Mouse (Mus musculus): Measurements from ENCODE around the gene Ddc. TPM values are rescaled to one million over a fixed set of nuclear protein-coding genes. Genes with fewer than 3 reads are reported as not detected.

The Ddc gene
- polyA plus RNA-seq, 1 experiment from 2014 or later, result 9.3 TPM

DNA sequence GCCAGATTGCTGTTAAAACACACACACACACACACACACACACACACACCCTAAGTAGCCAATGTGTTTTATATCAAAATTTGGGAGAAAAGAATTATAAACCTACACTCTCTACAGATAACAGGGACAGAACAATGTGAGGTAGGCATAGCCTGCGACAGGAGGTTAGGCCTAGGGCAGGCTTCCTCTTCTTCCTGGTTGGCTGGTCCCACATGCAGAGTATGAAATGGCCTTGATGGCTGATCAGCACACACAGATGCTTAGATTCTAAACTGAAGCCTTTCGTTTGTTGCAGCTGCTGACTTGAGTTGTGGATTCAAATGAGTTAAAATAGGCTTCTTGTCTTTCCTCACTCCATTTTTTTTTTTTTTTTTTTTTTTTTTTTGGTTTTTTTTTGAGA, 120.1 kb downstream of the Ddc start:
- Histone ChIP-seq H3K36me3 (no peaks in the 10 kb centered on the region), H3K9ac (no peak overlapping the region), H3K4me3 (no peak overlapping the region), H3K27ac (replicated peaks) (no peak overlapping the region), H3K4me1 (replicated peaks) (no peaks in the 10 kb centered on the region), H3K9me3 (no peaks in the 10 kb centered on the region), H3K27me3 (no peaks in the 10 kb centered on the region), H3K4me2 (no peak overlapping the region)
- WGBS, result 89% methylated on average over 2 of the region's 2 CpGs
- ATAC-seq (ENCODE audit: low FRiP score, low read depth), result no peak

DNA sequence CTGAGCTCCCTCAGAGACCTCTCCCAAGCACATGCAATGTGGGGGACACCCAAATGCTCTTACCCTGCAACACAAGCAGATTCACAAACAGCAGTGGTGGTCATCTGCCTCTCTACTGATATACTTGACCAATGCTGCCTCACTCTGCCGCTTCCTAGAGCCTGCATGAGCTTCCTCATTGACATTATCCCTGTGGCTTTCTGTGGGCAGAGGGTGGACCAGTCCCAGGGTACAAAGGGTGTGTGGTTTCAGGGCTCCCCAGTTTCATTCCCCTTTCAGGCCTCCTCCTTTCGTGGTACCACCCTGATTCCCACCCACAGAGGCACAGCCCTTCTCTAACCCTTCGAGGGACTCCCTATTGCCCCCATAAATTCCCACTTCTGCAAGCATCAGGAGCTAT, 120.7 kb downstream of the Ddc start:
- Histone ChIP-seq H3K4me2 (no peak overlapping the region), H3K9me3 (no peaks in the 10 kb centered on the region), H3K27ac (replicated peaks) (no peak overlapping the region), H3K36me3 (no peaks in the 10 kb centered on the region), H3K4me1 (replicated peaks) (no peaks in the 10 kb centered on the region), H3K9ac (no peak overlapping the region), H3K4me3 (no peak overlapping the region), H3K27me3 (no peaks in the 10 kb centered on the region)
- 84% methylated on average over 3 of the region's 3 CpGs for WGBS
- no peak for ATAC-seq (ENCODE audit: low FRiP score, low read depth)

DNA sequence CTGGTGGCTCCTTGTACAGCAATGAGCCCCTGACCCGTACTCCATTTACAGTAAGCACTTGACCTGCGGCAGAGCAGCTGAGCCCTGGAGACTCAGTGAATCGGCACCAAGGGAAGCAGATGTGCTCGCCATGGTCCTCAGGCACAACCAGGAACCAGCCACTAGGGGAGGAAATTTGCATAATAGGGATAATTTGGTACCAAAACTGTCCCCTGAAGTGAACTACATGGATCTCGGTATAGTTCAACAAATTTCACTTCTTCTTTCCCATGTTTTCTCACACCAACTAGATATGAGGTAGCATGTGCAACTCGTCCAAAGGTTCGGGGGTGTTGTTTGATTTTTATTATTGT, 121.1 kb downstream of the Ddc start:
- H3K27ac ChIP-seq (replicated peaks), result no peak overlapping the region

DNA sequence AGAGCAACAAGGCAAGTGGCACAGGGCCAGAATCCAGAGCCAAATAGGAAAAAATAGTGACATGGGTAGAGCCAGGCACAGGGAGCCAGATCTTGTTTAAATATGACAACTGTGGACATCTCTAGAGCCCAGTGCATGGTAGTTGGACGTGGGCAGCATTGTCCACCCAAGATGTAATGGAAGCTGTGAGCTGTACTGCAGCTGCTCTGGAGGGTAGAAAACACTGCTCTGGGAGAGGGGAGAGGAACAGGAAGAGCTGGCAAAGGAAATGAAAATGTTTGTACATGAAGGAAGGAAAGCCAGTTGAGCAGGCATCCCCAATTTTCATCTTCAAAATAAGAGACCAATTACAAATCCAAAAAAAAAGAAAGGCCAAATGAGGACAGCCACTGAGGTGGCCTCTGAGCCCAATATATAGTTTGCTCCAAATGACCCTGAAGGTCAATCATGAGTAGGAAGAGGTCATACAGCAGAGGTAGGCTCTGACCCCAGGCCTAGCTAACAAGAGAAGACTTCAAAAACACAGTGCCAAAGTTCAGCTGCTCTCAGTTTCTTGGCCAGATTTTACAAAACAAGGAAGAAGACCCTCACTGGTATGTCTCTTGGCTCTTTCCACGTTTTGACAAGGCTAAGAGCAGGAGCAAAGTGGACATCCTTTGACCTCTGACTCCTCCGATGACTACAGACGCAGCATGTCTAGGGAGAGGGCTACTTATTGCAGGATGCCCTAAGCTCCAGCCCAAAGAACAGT, 121.7 kb downstream of the Ddc start:
- Histone ChIP-seq H3K9me3 (no peaks in the 10 kb centered on the region), H3K4me3 (no peak overlapping the region), H3K36me3 (no peaks in the 10 kb centered on the region), H3K27ac (replicated peaks) (no peak overlapping the region), H3K4me2 (no peak overlapping the region), H3K4me1 (replicated peaks) (no peaks in the 10 kb centered on the region), H3K9ac (no peak overlapping the region), H3K27me3 (no peaks in the 10 kb centered on the region)
- 71% methylated on average over 4 of the region's 4 CpGs for WGBS
- no peak for ATAC-seq (ENCODE audit: low FRiP score, low read depth)

More for the DNA sequence above, 121.1 kb downstream of the Ddc start:
- no peaks in the 10 kb centered on the region for H3K9me3 ChIP-seq
- no peak overlapping the region for H3K4me3 ChIP-seq
- no peaks in the 10 kb centered on the region for H3K36me3 ChIP-seq
- no peak overlapping the region for H3K4me2 ChIP-seq
- 83% methylated on average over 7 of the region's 7 CpGs for WGBS
- H3K9ac ChIP-seq, result no peak overlapping the region
- no peak for ATAC-seq (ENCODE audit: low FRiP score, low read depth)
- no peaks in the 10 kb centered on the region for H3K4me1 ChIP-seq (replicated peaks)
- H3K27me3 ChIP-seq, result no peaks in the 10 kb centered on the region

DNA sequence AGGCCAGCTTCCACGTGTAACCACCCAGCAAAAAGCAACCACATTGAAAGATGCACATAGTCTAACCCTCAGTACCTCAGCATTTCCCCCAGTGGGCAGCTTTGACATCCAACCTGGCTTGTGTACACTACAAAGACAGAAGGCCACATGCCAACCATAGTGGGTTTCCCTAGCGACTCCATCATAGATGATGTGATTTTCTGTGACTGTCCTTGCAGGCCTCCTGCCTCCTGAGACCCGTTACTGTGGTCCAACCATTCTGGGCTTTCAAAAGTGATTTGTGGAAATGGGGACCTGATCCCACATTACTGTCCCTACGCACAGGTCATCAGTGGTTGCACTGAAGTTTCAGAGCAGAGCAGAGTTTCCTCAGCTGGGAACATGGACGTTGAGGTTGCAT, 123.1 kb downstream of the Ddc start:
- no peak for ATAC-seq (ENCODE audit: low FRiP score, low read depth)
- no peak overlapping the region for H3K27ac ChIP-seq (replicated peaks)
- no peak overlapping the region for H3K4me3 ChIP-seq
- no peaks in the 10 kb centered on the region for H3K4me1 ChIP-seq (replicated peaks)
- 90% methylated on average over 5 of the region's 5 CpGs for WGBS
- no peak overlapping the region for H3K4me2 ChIP-seq
- no peak overlapping the region for H3K9ac ChIP-seq
- no peaks in the 10 kb centered on the region for H3K27me3 ChIP-seq
- no peaks in the 10 kb centered on the region for H3K36me3 ChIP-seq
- H3K9me3 ChIP-seq, result no peaks in the 10 kb centered on the region

DNA sequence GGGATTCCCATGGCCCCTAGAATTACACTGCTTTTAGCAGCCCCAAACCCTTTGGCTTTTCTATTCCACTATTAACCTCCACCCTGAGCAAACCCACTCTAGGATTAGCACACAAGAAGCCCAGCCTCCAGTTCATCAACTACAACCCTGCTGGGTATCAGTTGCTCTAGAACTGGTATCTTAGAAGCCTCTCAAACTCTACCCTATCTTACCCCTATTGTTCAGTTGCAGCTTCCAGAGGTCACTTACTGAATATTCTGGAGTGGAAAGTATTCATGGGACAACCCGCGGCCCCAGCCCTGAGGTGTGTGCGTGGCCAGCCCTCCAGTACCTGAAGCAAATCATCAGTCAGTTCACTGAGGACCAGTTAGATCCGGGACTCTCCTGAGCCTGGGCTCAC, 123.6 kb downstream of the Ddc start:
- no peak overlapping the region for H3K9ac ChIP-seq
- no peak for ATAC-seq (ENCODE audit: low FRiP score, low read depth)
- H3K9me3 ChIP-seq, result no peaks in the 10 kb centered on the region
- H3K27me3 ChIP-seq, result no peaks in the 10 kb centered on the region
- no peaks in the 10 kb centered on the region for H3K4me1 ChIP-seq (replicated peaks)
- H3K36me3 ChIP-seq, result no peaks in the 10 kb centered on the region
- H3K4me2 ChIP-seq, result no peak overlapping the region
- H3K4me3 ChIP-seq, result no peak overlapping the region
- H3K27ac ChIP-seq (replicated peaks), result no peak overlapping the region
- 96% methylated on average over 4 of the region's 4 CpGs for WGBS

DNA sequence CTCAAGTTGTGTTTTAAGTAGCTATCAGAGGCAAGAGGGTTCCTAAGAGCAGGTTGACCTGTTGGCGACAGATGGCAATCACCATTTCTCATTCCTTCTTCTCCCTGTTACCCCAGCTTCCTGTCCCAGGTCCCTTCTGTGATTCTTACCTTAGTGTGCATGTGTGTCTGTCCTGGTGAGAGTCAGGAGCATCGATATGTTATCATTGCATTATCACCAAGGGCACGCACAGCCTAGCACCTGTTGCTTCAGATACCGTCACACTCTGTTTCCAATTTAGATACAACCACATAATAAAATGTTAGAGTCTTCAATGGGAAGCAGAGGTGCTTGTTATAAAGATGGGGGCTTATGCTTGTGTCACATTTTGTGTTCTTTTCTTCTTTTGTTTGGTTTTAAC, 125.7 kb downstream of the Ddc start:
- Histone ChIP-seq H3K27ac (replicated peaks) (no peak overlapping the region), H3K4me2 (no peak overlapping the region), H3K9ac (no peak overlapping the region), H3K4me3 (no peak overlapping the region), H3K9me3 (no peaks in the 10 kb centered on the region), H3K4me1 (replicated peaks) (no peaks in the 10 kb centered on the region), H3K36me3 (no peaks in the 10 kb centered on the region), H3K27me3 (no peaks in the 10 kb centered on the region)
- no peak for ATAC-seq (ENCODE audit: low FRiP score, low read depth)
- 90% methylated on average over 4 of the region's 4 CpGs for WGBS

DNA sequence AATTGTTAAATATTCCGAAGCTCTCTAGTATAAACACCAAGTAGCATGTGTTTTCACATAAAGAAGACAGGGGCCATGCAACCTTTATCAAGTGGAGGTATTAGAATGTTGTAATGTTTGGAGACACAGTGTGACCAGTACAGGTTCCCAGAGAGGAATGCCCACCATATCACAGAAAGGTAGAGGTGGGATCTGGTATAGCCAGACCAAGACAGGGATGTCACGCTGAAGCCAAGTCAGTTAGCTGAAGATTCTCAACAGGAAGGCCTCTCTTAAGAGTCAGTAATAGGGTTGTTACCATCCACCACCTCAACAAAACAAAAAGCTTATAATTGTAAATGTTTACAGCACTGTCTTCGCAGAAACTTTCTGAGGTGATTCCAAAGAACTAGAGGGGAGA, 127.3 kb downstream of the Ddc start:
- 95% methylated on average over 3 of the region's 3 CpGs for WGBS
- no peak overlapping the region for H3K4me2 ChIP-seq

DNA sequence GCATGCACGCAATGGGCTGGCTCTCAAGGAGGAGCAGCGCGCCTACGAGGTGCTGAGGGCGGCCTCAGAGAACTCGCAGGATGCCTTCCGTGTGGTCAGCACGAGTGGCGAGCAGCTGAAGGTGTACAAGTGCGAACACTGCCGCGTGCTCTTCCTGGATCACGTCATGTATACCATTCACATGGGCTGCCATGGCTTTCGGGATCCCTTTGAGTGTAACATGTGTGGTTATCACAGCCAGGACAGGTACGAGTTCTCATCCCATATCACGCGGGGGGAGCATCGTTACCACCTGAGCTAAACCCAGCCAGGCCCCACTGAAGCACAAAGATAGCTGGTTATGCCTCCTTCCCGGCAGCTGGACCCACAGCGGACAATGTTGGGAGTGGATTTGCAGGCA, 128.7 kb downstream of the Ddc start:
- 93% methylated on average over 20 of the region's 20 CpGs for WGBS

More for the DNA sequence above, 127.3 kb downstream of the Ddc start:
- no peak for ATAC-seq (ENCODE audit: low FRiP score, low read depth)
- H3K4me1 ChIP-seq (replicated peaks), result no peaks in the 10 kb centered on the region
- no peak overlapping the region for H3K27ac ChIP-seq (replicated peaks)
- no peaks in the 10 kb centered on the region for H3K27me3 ChIP-seq
- H3K9ac ChIP-seq, result no peak overlapping the region
- no peak overlapping the region for H3K4me3 ChIP-seq
- H3K9me3 ChIP-seq, result no peaks in the 10 kb centered on the region
- no peaks in the 10 kb centered on the region for H3K36me3 ChIP-seq

DNA sequence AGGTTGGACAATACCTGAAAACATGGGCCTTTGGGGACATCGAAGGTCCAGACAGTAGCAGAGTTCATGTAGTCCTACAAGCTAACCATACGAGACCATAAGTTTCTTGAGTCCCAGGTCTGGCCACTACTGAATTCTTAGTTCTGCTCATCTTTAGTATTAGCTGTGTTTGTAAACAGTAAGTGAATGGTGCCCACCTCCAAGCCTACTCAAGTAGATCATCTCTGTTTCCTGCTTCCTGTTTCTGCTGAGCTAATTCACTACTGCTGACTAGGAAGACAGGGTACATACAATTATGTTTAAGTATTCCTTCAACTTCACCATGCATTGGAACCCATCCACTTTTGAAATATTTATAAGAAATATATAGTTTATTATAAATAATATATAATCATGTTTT, 129.9 kb downstream of the Ddc start:
- H3K9me3 ChIP-seq, result no peaks in the 10 kb centered on the region
- H3K27me3 ChIP-seq, result no peaks in the 10 kb centered on the region
- no peak overlapping the region for H3K4me2 ChIP-seq
- WGBS, result 93% methylated on average over 2 of the region's 2 CpGs
- no peaks in the 10 kb centered on the region for H3K36me3 ChIP-seq
- no peak overlapping the region for H3K27ac ChIP-seq (replicated peaks)
- no peaks in the 10 kb centered on the region for H3K4me1 ChIP-seq (replicated peaks)
- no peak overlapping the region for H3K9ac ChIP-seq
- no peak overlapping the region for H3K4me3 ChIP-seq
- ATAC-seq (ENCODE audit: low FRiP score, low read depth), result no peak

More for the DNA sequence above, 128.7 kb downstream of the Ddc start:
- no peak for ATAC-seq (ENCODE audit: low FRiP score, low read depth)
- Histone ChIP-seq H3K36me3 (no peaks in the 10 kb centered on the region), H3K4me1 (replicated peaks) (no peaks in the 10 kb centered on the region), H3K27me3 (no peaks in the 10 kb centered on the region), H3K9ac (no peak overlapping the region), H3K4me3 (no peak overlapping the region), H3K27ac (replicated peaks) (no peak overlapping the region), H3K4me2 (no peak overlapping the region), H3K9me3 (no peaks in the 10 kb centered on the region)

DNA sequence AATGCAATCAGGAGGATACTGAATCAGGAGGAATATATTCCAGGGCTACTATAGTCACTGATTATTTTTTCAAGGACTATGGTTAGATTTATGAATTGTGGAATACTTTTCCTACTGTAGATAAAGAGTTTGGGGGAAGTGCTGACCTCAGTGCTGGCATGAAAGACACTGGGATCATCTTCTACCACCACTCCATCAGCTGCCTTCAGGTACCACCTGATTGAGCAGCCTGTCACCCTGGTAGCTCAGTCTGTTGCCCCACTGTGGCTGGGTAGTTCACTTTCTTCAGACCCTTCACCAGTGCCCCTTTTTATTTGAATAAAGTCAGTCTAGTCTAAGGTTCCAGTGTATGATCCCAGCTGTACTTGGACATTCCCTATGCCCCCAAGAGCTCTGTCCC, 131.2 kb downstream of the Ddc start:
- Histone ChIP-seq H3K27me3 (no peaks in the 10 kb centered on the region), H3K9ac (no peak overlapping the region), H3K27ac (replicated peaks) (no peak overlapping the region), H3K4me3 (no peak overlapping the region), H3K9me3 (no peaks in the 10 kb centered on the region), H3K4me1 (replicated peaks) (no peaks in the 10 kb centered on the region), H3K4me2 (no peak overlapping the region), H3K36me3 (no peaks in the 10 kb centered on the region)
- no peak for ATAC-seq (ENCODE audit: low FRiP score, low read depth)

DNA sequence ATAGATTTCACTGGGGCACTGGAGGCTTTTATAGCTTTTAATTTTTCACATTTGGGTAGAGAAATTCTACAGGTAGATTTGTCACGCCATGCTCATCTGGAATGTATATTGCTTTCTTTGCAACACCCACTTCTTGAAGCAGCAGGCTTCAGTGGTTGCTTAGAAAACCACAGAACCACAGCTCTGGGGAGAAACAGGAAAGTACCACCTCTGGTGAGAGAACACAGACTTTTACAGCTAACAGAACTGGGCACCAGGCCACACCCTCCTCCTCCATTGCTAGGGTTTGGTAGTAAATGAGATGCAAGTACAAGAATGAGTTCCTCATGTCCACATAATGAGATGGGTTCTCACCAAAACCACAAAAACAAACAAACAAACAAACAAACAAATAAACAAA, 131.8 kb downstream of the Ddc start:
- Histone ChIP-seq H3K4me1 (replicated peaks) (no peaks in the 10 kb centered on the region), H3K9ac (no peak overlapping the region), H3K36me3 (no peaks in the 10 kb centered on the region), H3K27ac (replicated peaks) (no peak overlapping the region), H3K27me3 (no peaks in the 10 kb centered on the region), H3K4me2 (no peak overlapping the region), H3K4me3 (no peak overlapping the region), H3K9me3 (no peaks in the 10 kb centered on the region)
- WGBS, result 89% methylated on average over 1 of the region's 1 CpGs
- no peak for ATAC-seq (ENCODE audit: low FRiP score, low read depth)

DNA sequence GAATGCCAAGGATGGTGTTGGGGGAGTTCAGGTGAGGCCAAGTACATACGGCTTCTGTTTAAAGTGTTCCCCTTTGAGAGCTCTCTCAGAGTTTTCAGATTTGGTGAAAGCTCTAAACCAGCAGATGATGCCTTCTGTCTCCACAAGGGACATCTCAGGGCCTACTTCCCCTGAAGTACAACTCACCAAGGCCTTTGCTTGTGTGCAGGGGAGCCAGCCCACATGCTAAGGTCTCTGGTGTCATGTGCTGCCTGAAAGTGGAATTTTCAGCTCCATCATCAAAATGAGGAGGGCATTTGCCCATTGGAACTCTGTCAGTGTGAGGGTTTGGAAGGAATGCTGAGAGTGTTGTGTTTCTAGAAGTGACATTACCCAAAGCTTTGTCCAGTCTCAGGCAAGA, 132.5 kb downstream of the Ddc start:
- Histone ChIP-seq H3K27ac (replicated peaks) (no peak overlapping the region), H3K27me3 (no peaks in the 10 kb centered on the region), H3K4me2 (no peak overlapping the region), H3K4me3 (no peak overlapping the region), H3K9me3 (no peaks in the 10 kb centered on the region), H3K4me1 (replicated peaks) (no peaks in the 10 kb centered on the region), H3K9ac (no peak overlapping the region), H3K36me3 (no peaks in the 10 kb centered on the region)
- WGBS, result 83% methylated on average over 1 of the region's 1 CpGs
- no peak for ATAC-seq (ENCODE audit: low FRiP score, low read depth)

All from hindbrain, embryonic 15.5 days (tissue).